Mouse (Mus musculus) CH12F3 (cell line): ENCODE results near the gene Trim38.

ENCODE experiments used
- in situ Hi-C: fragments of 300-500 bp; cut with MboI; formaldehyde crosslinking; loops from 2 replicates; pipeline ENCODE4 v1.14.3; 2020; ENCODE audit warnings: low sequenced_read_pairs

Gene Trim38

DNA sequence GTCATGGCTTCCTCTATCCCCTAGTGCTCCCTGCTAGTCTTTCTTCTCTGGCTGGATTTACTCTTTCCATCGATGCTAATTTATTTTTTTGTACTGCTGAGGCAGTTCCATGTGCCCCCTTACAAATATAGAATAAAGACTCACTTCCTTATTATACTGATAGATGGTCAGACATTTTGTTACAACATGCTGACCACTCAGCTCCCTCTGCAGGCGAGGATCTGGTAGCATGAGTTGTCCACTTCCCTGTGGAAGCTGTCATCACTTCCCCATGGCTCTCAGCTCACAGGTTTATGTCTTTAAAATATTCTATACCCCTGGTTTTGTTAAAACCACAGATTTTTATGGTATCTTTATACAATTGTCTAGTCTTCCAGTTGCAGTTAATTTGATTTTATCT lies 46.4 kb downstream of the Trim38 start:
- in situ Hi-C loops, result no loop called here

DNA sequence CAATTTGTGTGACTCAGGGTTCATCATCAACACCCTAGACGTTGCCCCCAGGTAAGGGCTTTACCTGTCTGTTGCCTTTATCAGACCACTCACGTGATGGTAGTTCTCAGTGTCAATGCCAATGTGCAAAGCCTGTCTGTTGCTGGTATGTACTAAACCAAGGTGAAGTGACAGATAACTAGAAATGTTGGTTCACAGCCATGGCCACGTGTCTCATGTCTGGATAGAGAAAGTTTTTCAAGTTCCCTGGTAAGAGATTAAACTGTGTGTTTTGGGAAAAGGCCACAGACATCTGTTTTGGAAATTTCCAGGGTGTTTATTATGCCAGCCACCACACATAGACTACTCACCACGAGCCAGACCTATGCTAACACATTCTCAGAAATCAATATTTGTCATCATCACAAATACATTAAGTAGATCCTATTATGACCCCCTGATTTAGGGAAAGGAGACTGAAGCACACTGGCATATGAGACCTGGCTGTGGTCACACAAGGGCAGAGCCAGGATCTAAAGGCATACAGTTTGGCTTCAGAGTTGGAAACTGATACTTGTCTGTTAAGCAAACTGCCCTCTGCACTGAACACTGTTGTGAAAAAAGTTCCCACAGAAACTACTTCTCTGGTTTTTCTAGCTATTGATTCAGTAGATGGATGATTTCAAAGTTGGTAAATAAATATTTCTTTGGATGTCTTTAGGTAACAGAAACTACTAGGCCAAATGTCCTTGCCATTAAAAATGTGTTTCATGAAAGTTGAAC lies 50.6 kb downstream of the Trim38 start:
- in situ Hi-C loops, result no loop called here

GRCm38 (mm10) chr13:23822213-23822612 lies 52.5 kb downstream of the Trim38 start:
- in situ Hi-C loops, result no loop called here

DNA sequence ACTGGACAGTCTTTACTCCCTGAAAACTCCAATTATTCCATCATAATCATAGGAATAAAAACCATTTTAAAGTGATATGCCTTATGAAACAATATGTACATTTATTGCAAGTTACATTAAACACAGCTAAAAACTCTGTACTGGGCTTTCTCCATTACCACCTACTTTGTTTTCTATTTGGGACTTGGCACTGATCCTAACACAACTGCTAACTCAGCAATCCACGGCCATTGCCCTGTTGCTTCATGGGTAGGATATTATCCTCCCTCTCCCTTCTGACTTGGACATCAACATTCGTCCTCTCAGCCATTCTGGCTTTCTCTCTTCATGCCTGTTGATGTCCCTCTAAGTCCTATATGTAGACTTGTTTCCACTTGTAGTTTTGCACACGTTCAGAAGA lies 56.9 kb downstream of the Trim38 start:
- in situ Hi-C loops, result no loop called here

DNA sequence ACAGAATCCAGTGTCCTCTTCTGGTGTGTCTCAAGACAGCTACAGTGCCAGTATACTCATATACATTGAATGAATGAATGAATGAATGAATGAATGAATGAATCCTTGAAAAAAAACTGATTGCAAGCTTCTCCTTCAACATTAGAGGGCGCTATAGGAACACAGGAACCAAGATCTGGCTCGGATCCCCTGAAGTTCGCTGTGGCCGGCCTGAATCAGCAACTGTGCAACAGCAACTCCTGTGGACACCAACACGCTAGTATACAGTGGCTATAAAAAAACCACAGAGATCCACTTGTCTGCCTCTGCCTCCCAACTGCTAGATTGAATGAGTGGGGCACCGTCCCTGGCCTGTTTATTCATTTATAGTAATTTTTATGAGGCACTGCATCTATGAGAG lies 63.3 kb downstream of the Trim38 start:
- in situ Hi-C loops, result no loop called here

DNA sequence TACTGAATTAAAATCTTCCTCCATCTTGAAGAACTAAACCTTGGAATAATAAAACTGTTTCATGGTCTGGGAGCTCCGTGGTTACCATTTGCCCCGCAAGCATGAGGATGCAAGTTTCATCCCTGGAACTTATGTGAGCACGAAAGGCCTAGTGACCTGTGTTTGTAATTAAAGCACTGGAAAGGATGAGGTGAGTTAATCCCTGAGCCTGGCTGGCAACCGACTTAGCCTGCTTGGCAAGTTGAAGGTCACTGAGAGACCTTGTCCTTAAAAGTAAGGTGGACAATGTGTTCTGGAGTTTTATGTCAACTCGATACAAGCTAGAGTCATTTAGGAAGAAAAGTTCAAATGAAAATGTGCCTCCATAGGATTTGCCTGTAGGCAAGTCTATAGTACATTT lies 65.1 kb downstream of the Trim38 start:
- in situ Hi-C loops, result no loop called here

DNA sequence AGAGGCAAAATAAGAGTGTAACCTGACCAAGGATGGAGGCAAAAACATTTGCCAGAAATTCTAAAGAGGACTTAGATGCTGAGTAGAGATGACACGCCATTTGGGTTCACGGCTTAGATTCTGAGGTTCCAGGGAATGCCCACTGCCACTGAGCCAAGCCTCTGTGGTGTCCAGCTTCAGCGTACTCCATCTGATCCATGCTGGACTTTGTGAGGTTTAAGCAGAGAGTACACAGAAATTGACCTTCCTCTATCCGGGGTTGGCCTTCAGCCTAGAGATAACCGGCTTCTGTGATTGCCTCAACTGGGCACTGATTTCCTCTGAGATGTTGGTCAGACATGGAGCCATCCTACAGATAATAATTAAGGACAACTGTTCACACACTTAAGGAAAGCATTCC lies 66.9 kb downstream of the Trim38 start:
- in situ Hi-C loops, result no loop called here

DNA sequence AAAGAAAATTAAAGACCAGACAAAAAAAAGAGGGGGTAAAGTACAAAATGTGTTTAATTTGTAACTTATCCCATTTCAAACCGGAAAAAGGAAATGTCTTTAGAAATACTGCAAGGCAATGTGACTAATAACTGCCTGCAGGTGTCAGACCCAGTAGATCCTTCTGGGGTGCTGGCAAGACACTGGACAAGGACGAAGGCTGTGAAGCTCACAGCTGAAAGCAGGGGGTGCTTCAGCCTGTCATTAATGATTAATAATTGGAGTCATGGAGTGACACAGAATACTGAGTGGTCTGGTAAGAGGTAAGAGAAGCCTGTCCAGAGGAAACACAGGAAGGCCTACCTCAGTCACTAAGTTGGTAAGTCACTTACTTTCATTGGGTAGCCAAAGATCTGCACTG lies 69.6 kb downstream of the Trim38 start, which contains the start of gene Slc17a3:
Gene Slc17a3 (plus strand): TSS at position 127 of the 400 bp plus-strand sequence.
- in situ Hi-C loops, result no loop called here
